Mouse (Mus musculus) left cerebral cortex, adult 11 months (tissue): ENCODE data around the gene Chst5.
"Not testable (repeated sequence)": the region's sequence is repeated elsewhere in the genome, so short reads cannot be mapped to it uniquely, and the experiment has no call there.

Experiments
- DNase-seq: peaks from one replicate; pipeline ENCODE4 v3.0.0; 2022; ENCODE audit warnings: low spot score

The Chst5 gene

DNA sequence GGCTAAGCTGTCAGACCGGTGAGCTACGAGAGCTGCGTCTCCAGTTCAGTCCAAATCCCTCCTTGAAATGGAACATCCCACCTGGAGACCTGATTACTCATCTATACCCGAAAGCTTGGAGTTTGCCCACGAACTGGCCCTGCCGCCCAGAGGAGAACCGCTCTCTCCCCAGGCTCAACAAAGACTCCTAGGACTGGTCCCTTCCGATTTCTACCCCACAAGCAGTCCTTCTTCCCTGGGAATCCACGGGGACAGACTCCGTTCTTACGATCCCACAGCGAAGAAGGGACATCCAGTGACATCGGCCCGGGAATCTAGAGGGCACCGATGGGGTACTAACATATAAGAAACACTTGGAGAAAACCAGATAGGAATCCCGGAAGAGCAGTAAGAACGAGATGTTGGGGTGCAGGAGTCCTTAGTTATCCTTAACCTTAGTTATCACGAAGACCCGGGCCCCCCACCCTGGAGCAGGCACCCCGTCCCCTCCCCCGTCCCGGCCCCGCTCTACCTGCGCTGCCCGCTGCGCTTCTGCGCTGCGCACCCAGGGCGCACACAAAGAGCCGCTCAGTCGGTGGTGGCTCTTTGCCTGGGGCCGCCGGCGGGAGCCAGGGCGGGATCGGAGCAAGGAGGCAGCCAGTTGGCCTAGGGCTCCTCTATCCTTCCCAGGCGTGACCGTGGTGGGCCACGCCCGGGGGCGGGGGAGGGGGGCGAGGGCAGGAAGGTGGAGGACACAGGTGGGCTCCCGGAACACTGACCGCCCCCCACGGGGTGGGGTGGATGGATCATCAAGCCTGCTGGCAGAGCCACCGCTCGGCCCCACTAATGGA, at the start of gene Chst5:
TSS of gene Chst5 (minus strand) at position 827 of the 830 bp plus-strand sequence.
- no peak for DNase-seq

DNA sequence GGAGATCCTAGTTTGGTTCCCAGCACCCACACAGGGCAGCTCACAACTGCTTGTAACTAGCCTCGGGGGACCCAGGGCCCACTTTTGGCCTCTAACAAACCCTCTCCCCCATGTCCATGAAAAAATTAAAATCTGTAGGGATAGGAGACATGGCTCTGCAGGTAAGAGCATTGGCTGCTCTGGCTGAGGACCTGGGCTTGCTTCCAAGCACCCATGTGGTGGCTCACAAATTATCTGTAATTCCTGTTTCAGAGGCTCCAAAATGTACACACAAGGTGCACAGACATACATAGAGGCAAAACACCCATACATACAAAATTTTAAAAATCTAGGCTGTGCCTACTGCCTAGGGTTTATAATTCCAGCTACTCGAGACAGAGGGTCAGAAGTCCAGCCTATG, 47.0 kb upstream of the Chst5 start:
- DNase-seq: no peak

DNA sequence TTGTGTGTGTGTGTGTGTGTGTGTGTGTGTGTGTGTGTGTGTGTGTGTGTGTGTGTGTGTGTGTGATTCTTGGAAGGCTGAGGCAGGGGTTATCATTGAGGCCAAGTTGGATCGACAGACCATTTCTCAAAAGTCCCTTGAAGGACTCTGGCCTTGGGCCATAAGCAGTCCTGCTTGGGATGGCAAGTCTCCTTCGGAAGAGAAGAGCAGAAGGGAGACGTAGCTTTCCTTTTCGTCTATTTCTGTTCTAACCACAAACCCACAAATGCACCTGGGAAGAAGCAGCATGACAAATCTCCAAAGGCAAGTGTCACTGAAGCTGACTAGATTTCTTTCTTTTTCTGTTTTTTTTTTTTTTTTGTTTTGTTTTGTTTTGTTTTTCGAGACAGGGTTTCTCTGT, 45.6 kb upstream of the Chst5 start:
- DNase-seq: no peak

DNA sequence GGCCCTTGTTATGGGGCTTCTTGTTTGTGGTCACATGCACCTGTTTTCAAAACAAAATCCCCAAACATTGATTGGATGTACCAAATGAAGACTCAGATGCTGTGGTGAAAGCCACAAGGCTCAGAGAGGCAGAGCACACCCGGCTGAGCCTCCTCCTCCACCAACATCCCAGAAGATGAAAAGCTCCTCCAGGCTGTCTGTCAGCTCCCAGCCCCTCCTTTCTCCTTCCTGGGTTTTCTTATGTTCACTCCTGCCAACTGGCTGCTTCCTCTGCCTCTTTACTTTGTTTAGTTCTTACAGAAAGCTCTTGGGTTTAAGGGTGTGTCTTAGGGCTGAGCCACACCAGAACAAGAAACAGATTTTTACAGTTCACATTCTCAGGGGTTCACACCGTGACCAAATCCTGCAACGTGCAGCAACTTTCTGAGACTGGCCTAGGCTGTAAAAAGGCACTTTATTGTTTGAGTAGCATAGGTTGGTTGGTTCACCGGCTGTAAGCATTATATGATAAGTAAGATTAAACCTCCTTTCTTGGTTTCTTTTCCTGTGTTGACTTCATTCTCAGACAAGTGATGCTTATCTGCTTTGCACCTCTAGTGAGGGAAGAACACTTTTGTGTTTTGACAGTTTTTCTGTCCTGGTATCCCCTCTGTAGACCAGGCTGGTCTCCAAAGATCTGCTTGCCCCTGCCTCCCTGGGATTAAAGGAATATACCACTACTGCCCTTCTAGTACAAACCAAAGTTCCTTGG, 44.8 kb upstream of the Chst5 start:
- no peak for DNase-seq

DNA sequence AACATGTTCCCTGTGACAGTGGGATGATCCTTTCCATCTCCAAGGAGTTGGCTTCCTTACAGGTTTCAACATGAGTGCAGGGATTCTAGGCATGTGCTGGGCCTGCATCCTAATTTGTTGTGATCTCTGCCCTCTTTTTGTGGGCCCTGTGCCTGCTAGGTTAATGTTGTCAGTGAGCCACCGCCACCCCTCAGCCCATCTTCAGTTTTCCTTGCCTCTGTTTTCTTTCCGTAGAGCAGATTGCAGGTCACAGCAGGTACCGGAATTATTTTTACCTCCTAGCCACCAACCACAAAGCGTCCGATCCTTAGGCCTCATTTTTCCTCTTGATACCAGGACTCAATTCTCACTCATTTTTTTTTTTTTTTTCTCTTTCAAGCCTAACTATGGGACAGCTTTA, 41.7 kb upstream of the Chst5 start:
- DNase-seq: no peak

DNA sequence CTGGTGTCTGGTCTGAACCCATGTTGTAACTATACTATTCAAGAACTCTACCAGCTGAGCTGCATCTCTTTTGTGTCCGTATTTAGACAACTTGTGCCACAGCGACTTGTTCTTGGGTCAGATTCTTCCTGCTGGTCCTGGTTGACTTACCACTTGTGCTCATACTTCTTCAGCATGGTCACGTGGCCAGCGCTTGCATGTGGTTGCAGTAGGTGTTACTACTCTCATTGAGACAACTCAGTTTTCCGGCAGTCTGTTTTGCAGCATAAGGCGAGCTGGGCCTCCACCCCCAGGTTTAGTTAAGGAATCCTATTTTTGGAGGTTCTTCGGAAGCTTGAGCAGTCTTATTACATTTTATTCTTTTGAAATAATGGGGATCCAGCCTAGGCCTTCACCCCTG, 41.1 kb upstream of the Chst5 start:
- DNase-seq: peak; percentile 37

DNA sequence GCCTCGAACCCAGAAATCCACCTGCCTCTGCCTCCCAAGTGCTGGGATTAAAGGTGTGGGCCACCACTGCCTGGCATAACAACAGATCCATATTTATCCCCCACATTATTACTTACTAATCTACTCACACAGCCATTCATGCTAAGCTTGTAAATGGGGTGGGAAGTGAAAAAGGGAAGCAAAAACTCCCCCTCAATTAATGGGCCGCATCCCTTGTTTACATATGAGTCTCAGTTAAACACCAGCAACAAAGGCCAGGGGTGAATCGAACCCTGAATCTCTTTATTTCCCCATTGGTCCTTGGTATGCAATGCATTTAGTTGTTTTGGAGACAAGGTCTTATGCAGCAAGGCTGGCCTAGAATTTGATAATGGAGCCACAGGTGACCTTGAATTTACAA, 40.6 kb upstream of the Chst5 start:
- no peak for DNase-seq

DNA sequence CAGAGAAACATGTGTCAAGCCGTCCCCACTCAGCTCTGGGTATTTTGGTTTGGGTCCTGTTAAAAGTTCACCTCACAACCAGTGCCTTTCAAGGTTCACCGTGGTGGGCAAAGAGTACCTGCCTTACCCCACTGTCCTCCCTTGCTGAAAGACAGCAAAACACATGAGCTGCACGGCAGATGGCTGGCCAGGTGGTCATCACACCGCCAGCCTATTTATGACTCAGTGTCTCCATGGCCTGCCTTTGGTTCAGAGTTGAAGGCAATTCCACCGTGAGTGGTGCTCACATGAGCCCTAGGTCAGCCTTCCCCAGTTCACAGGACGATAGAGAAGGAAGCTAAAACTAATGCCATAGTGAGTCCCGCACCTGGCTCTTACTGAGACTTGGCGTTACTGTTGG, 37.7 kb upstream of the Chst5 start:
- DNase-seq: no peak

DNA sequence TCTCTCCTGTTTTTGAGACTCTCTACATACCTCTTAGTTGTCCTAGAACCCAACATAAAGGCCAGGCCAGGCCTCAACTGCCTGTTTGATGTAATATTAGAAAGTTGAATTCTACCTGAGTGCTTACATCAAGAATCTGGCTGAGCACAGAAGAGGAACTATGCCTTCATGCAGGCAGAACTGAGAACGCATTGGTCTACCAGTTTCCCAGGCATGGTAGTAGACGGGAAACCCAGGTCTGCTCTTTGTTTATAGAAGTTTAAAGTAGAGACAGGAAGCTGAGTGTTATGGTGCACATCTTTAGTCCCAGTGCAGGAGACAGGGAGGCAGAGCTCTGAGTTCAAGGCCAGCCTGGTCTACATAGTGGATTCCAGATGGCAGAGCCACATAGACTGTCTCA, 36.9 kb upstream of the Chst5 start:
- no peak for DNase-seq

DNA sequence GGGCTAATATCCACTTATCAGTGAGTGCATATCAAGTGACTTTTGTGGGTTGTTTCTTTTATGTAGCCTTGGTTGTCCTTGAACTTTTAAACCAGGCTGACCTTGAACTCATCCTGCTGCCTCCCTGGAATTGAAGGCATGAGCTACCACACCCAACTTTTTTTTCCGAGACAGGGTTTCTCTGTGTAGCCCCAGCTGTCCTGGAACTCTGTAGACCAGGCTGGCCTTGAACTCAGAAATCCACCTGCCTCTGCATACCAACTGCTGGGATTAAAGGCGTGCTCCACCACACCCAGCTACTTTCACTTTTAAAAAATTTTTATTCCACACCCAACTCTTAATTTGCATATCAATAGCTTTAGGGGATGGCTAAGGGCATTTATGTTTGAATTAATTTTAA, 33.3 kb upstream of the Chst5 start:
- DNase-seq: no peak

DNA sequence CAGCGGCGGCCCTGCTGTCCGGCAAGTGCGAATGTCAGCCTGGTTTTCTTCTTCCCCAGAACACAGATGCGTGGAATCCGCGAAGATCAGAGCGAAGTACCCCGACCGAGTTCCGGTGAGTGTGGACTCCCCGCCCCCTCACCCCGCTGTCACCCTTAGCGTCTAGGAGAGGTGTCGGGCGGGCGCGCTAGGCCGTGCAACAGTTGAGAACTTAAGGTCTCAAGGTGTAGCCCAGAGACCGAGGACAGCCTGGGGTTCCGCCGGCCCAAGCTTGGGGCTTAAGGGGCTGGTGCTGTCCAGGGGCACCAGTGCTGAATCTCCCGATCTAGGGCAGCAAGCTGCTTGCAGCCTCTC, 30.8 kb upstream of the Chst5 start:
- no peak for DNase-seq

DNA sequence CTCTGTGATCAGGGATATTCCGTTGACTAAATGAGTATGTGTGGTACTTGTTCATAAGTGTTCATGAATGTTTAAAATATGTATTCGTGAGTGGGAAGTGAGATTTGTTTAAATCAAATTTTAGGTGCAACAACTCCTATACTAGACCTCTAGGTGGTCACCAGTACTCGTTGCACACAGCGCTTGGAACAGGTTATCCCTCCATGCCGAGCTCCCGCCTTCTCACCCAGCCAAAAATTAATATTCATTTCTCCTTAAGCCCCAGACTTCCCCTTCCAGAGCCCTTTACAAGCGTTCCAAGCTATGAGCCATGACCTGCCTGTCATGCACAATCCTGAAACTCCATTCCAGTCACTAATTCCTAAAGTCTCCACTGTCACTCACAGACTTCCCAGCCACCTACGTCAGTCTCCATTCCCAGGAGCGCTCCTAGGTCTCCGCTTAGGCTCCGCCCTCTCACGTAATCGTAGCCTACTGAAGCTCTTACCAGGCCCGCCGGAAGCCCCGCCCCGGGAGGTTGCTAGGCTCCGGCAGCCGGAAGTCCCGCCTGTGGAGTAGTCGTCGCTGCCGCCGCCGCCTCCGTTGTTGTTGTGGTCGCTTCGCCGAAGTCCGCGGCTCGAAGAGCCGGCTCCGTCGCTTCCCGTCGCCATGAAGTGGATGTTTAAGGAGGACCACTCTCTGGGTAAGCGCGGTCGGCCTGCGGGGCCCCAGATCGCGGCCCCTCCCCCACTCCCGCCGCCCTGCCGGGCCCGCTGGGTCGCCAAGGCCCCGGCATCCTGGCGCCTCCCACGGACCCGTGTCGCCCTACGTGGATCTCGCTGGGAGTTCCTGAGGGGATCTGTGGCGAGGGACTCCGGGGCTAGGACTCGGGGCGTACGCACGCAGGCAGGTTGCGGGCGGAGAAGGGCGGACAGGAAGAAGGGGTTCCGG, 30.2 kb upstream of the Chst5 start, which contains the start of gene Gabarapl2:
TSS of gene Gabarapl2 (plus strand) at position 533 of the 930 bp plus-strand sequence.
- DNase-seq: peak; percentile 96

DNA sequence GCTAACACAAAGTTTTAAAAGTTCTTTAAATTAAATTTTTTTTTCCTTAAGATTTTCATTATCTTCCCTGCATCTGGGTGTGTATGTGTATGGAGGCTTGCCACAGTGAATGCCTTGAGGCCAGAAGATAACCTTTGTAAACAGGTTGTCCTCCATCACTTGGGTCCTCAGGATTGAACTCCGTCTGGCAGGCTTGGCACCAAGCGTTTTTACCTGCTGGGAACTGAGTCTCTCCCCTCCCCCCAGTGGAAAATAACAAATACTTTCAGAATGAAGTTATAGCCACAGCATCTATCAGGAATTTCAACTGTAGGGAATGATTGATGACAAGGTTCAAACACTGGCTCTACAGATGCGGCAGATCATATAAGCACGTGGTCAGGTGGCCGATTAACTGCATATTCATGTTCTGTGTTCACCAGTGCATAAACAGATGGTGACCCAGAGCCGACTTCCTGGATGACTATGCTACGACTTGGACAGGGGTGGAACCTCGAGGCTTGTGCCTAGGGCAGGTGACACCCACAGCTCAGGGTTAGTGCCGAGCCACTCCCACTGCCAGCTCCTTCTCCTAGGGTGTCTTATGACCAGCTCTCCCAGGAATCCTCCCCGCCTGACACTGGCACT, 29.4 kb upstream of the Chst5 start:
- DNase-seq: no peak

DNA sequence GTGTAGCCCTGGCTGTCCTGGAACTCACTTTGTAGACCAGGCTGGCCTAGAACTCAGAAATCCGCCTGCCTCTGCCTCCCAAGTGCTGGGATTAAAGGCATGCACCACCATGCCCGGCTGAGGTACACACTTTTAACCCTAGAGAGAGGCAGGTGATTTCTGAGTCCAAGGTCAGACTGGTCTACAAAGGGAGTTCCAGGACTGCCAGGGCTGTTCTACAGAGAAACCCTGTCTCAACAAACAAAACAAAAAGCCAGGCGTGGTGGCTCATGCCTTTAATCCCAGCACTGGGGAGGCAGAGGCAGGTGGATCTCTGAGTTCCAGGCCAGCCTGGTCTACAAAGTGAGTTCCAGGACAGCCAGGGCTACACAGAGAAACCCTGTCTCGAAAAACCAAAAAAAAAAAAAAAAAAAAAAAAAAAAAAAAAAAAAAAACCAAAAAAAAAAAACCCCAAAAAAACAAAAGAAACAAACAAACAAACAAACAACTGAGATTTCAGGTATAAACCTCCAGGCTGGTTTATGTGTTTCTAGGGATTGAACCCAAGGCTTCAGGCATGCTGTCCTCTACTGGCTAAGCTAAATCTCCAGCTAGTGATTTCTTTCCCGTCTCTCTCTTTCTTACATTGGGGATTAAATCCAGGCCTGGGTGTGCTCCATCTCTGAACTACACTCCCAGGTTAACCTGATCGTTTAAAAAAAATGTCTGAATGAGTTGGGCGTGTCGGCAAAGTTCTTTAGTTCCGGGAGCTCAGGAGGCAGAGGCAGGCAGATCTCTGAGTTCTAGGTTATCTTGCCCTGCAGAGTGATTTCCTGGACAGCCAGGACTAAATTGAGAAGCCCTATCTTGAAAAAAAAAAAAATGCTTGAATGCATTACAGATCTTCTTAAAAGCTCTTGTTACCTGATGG, 28.1 kb upstream of the Chst5 start:
- not testable (repeated sequence) for DNase-seq

DNA sequence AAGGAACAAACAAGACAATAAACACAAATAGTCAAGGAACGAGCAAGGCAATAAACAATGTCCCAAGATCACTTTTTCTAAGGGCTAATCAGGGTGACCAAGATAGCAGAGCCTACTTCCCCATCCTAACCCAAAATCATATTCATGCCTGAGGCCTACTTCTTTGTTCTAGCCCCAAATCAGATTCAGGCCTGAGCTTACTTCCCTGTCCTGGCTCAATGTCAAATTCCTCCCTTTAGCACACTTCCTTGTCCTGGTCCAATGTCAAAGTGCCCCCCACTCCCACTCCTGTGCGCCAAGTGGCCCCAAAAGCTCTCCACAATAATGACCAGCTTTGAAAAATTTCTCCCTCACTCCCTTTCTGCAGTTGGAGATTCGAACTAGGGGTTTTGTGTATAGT, 26.9 kb upstream of the Chst5 start:
- no peak for DNase-seq

DNA sequence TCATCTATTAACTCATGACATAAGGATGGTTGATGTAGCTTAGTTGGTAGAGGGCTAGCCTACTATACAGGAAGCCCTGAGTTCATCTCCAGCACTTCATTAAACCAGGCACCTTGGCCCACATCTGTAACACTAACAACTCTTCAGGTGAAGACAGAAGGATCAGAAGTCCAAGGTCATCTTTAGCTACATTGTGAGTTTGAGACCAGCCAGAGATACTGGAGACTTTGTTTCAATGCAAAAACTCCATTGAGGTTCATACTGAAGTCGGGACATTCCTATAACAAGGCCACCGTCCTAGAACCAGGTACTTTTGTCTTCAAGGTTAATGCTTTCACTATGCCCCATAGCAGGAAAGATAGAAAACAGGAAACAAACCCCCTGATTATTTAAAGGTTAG, 24.0 kb upstream of the Chst5 start:
- no peak for DNase-seq

DNA sequence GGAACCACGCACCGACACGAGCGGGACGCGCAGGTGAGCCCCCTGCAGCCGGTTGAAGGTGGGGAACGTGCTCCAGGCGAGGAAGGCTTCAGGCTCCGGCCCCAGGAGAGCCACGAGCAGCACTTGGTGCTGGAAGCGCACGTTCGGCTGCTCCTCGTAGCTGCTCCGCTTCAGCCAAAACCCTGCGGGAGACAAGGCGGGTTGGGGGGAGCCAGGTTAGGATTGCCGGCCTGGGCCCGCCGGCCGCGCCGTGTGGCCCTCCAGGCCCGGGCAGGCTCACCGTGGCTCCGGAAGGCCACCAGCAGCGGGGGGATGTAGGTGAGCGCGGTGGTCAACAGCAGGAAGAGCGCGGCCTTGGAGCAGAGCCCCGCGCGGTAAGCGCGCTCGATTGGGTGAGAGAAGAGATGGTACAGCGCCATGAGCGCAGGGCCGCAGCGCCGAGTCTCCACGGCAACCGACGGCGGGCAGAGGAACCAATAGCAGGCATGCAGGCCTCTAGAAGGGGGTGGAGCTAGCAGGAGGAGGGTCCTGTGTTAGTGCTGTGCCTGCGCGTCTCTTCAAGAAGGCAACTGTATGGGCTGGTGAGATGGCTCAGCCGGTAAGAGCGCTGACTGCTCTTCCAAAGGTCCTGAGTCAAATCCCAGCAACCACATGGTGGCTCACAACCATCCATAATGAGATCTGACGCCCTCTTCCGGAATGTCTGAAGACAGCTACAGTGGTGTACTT, 23.3 kb upstream of the Chst5 start, which contains the start of gene Tmem231:
TSS of gene Tmem231 (minus strand) at position 534 of the 729 bp plus-strand sequence.
- DNase-seq: peak; percentile 85

DNA sequence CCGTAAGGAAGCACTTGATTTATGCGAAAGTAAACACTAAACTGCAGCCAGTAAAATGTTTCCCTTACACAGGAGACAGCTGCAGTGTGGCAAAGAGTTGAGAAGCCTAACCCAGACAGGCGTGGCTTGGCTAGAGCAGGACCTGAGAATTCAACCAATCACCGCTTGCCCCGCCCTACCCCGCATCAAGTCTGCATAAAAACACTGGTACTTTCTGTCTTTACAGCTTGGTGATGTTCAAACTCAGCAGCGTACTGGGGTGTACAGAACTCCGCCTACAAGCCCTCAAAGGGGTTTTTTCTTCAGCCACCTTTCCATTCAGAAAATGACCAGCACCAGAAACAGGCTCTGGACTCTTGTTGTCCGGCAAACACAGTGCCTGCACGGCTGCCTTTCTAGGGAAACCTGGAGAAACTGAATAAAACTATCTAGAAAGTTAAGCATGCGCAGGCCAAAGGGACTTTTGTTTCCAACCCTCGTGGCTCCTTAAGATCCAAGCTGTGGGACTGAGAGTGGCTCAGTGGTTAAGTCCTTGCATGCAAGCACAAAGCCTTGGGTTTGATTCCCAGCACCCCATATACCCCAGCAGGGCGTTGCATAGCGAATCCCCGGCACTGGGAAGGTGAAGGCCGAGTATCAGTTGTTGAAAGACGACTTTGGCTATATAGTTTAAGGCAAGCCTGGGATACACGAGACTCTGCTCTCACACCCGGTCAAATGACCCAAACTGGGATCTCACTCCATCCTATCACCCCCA, 22.5 kb upstream of the Chst5 start:
- DNase-seq: no peak

DNA sequence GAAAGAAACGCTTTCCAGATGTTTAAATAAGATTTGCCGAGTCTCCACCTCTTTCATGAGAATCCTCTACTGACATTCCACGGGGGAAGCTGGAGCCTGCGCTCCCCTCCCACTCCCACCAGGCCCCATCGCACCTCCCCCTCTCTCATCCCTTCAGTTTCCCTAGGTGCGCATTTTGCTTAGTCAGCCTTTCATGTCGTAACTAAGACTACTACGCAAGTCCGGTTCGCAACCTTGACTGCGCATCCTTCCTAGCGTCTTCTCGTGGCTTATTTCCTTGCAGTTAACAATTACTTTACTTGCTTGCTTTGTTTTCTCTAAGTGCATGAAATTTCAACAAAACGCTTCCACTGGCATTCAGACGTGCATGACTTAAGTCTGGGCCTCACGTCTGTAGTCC, 21.5 kb upstream of the Chst5 start:
- no peak for DNase-seq
